Mouse (Mus musculus) ovary, adult 18-20 months (tissue): ENCODE results near the gene Olfr935.

Source experiments
- DNase-seq: peaks from one replicate; pipeline ENCODE4 v3.0.0; 2022; ENCODE audit warnings: low spot score, mixed read lengths

Gene Olfr935

GRCm38 (mm10) chr9:38999583-38999982 lies at the start of gene Olfr935:
TSS of gene Olfr935 (minus strand) at chr9:38999683.
- DNase-seq, result no peak

DNA sequence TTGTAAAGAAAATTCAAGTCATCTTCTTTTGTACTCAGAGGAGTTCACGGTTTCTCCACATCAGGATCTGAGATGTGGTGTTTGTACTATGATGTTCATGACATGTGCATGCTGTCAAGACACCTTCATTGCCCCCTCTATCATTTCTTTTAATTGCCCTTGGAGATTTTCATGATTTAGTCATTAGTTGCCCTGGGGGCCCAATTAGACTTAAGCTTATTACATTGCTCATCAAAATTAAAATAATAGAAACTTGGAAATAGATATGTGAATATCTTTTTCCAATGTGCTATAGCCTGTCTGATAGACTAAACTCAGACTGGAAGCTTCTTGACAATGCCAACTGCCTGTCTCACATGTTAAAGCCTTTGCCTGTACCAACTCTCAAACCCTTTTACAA lies 23.8 kb upstream of the Olfr935 start, which contains the start of gene Olfr146:
Gene Olfr146, minus strand, starts transcription at position 101 of the 400 bp plus-strand sequence.
- DNase-seq, result no peak

DNA sequence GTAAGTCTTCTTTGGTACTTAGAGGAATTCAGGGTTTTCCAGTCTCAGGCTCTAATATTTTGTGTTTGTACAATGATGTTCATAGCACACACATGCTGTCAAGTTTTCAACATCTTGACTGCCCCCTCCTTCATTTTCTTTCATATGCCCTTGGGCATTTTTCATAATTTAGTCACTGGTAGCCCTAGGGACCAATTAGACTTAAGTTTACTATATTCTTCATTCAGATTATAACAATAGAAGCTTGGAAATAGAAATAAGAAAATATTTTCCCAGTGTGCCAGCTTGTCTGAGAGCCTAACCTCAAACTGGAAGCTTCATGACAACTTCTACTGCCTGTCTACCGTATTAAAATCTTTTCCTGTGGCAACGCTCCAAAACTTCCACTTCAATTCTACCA lies 11.3 kb downstream of the Olfr935 start, which contains the start of gene Olfr934:
Gene Olfr934, minus strand, starts transcription at position 101 of the 400 bp plus-strand sequence.
- no peak for DNase-seq

GRCm38 (mm10) chr9:38972013-38972412 lies 27.5 kb downstream of the Olfr935 start, which contains the start of gene Olfr933:
TSS of gene Olfr933 (plus strand) at chr9:38972313.
- no peak for DNase-seq

GRCm38 (mm10) chr9:38954124-38954416 lies 45.4 kb downstream of the Olfr935 start:
- no peak for DNase-seq

GRCm38 (mm10) chr9:38953401-38954123 lies 45.9 kb downstream of the Olfr935 start:
- no peak for DNase-seq
